Mouse (Mus musculus) cerebellum, adult 11-12 months (tissue): ENCODE results near the gene Ppp1r37.

Experiments used
- DNase-seq: peaks from one replicate; pipeline ENCODE4 v3.0.0; 2022

Ppp1r37 gene

DNA sequence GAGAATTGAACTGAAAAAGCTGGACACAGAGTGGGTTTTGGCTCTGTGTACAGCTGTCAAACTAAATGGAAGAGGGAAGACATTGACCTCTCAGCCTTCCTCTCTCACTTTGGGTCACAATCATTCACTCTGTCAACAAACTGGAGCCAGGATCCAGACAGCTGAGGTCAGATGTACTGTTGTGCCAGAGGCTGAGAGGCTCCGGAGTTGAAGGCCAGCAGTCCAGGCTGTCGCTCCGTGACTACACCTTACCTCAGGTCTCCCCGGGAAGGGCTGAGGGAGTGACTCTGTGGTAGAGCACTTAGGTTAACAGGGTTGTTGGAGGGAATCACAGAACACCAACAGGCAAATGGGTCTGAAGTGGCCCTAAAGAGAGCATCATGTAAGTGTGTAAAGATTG is 64.5 kb downstream of the Ppp1r37 start:
- no peak for DNase-seq

- no peak for DNase-seq
These were observed 66.7 kb downstream of the Ppp1r37 start for GRCm38 (mm10) chr7:19496214-19496555.

GRCm38 (mm10) chr7:19495521-19496213 is 67.2 kb downstream of the Ppp1r37 start:
- DNase-seq: no peak

GRCm38 (mm10) chr7:19494751-19495474 is 68.0 kb downstream of the Ppp1r37 start:
- no peak for DNase-seq

DNA sequence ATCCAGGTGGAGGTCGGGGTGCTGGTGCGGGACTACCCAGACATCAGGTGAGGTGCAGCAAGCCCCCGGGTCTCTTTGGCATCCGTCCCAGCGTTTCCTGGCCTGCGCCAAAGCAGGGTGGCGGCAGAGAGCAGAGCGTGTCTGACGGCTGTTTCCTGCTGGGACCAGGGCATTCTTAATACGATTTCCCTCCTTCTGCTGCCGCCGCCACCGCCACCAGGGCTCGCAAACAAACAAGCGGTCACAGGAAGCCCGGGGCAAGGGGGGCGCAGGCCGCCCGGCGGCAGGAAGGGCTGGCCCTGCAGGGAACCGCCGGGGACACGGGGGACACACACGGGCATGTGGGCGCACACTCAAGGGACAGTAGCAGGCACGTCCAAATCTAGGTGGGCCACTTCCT is 71.1 kb downstream of the Ppp1r37 start:
- no peak for DNase-seq

- DNase-seq: no peak
These were observed 73.4 kb downstream of the Ppp1r37 start for GRCm38 (mm10) chr7:19489525-19489924.

DNA sequence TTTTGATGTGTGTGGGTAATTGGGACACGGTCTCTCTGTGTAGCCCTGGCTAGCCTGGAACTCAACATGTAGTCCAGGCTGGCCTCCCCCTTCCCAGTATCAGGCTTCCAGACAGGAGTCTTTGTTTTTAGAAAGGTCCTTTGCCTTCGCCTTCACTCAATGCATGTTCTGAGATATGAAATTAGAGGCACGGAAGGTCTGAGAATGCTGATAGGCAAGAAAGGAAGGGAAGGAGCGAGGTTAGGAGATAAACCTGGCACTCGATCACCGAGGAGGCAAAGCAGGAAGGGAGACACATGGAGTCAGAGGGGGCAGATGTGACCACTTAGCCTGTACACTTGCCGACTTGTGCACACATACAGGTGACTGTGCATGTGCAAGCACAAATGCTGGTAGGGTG is 76.3 kb downstream of the Ppp1r37 start:
- no peak for DNase-seq

- DNase-seq: no peak
These were observed 77.4 kb downstream of the Ppp1r37 start for GRCm38 (mm10) chr7:19485488-19485887.

- no peak for DNase-seq
These were observed 79.6 kb downstream of the Ppp1r37 start for GRCm38 (mm10) chr7:19483281-19483680.
